Mouse (Mus musculus) hindbrain, embryonic 14.5 days (tissue): ENCODE results near the gene Arhgap17. TPM values are rescaled to one million over a fixed set of nuclear protein-coding genes. Genes with fewer than 3 reads are reported as not detected.

Source experiments
- ATAC-seq: fragments of 200-750 bp; cut with Nextera tagmentation; 2 replicates; pipeline ENCODE4 v1.8.0; 2017; ENCODE audit warnings: moderate number of reproducible peaks, mild to moderate bottlenecking, moderate TSS enrichment, moderate library complexity; ENCODE audit not compliant: low FRiP score
- DNase-seq: peaks from one replicate; pipeline ENCODE4 v3.0.0-alpha.2; 2015; ENCODE audit warnings: low spot score
- H3K27ac ChIP-seq: fragments of 300-500 bp; sonication (generic); 2 replicates; pipeline ENCODE4 v1.5.1; 2014; ENCODE audit warnings: mild to moderate bottlenecking, moderate library complexity
- H3K27me3 ChIP-seq: fragments of 300-500 bp; sonication (generic); 2 replicates; pipeline ENCODE4 v1.6.1; 2014; ENCODE audit warnings: mild to moderate bottlenecking, low read length, mixed read lengths; ENCODE audit not compliant: control insufficient read depth, insufficient read depth
- H3K36me3 ChIP-seq: fragments of 300-500 bp; sonication (generic); replicated peaks from 2 replicates; pipeline ENCODE4 v1.6.1; 2014; ENCODE audit not compliant: control insufficient read depth, insufficient read depth
- H3K4me1 ChIP-seq: fragments of 300-500 bp; sonication (generic); replicated peaks from 2 replicates; pipeline ENCODE4 v1.6.1; 2014; ENCODE audit warnings: antibody characterized with exemption, low read length, mixed read lengths; ENCODE audit not compliant: control insufficient read depth, insufficient read depth
- H3K4me2 ChIP-seq: fragments of 300-500 bp; sonication (generic); replicated peaks from 2 replicates; pipeline ENCODE4 v1.6.1; 2014; ENCODE audit warnings: mild to moderate bottlenecking, moderate library complexity
- H3K4me3 ChIP-seq: fragments of 300-500 bp; sonication (generic); replicated peaks from 2 replicates; pipeline ENCODE4 v1.5.1; 2014; ENCODE audit warnings: mild to moderate bottlenecking, low read length
- H3K9ac ChIP-seq: fragments of 300-500 bp; sonication (generic); 2 replicates; pipeline ENCODE4 v1.6.1; 2014
- H3K9me3 ChIP-seq: fragments of 300-500 bp; sonication (generic); 2 replicates; pipeline ENCODE4 v1.6.1; 2016; ENCODE audit warnings: low read length; ENCODE audit not compliant: control insufficient read depth
- WGBS: fragments of 180-500 bp; shearing (Covaris S2); extraction: QIAGEN DNeasy Blood & Tissue Kit; methylation state at CpG from one replicate; pipeline ENCODE4 v1.1.7; 2014; 5-methylcytosine and 5-hydroxymethylcytosine counted together
- polyA plus RNA-seq: library from polyadenylated mRNA; unstranded; fragments of >200 nt; fragmentation: Nextera tagmentation; extraction: Ambion mirVana; gene quantifications from 2 replicates; pipeline ENCODE4 v1.2.1, GENCODE M21; 2014

Arhgap17 gene
- polyA plus RNA-seq, 1 experiment from 2014 or later = 11.4 TPM

- no peaks in the 10 kb centered on the region for H3K36me3 ChIP-seq
- DNase-seq = no peak
- no peaks in the 10 kb centered on the region for H3K4me1 ChIP-seq
- H3K27ac ChIP-seq = no peak overlapping the region
- H3K9me3 ChIP-seq = no peaks in the 10 kb centered on the region
- no peak overlapping the region for H3K4me2 ChIP-seq
- no peak overlapping the region for H3K9ac ChIP-seq
- H3K27me3 ChIP-seq = no peaks in the 10 kb centered on the region
- ATAC-seq = no peak
- 63% methylated on average over 4 of the region's 4 CpGs for WGBS
- no peak overlapping the region for H3K4me3 ChIP-seq
Measured at GRCm38 (mm10) chr7:123246504-123247084, 123.1 kb downstream of the Arhgap17 start.

- ATAC-seq = no peak
- WGBS = 74% methylated on average over 1 of the region's 1 CpGs
Measured at GRCm38 (mm10) chr7:123244833-123245232, 124.9 kb downstream of the Arhgap17 start.

GRCm38 (mm10) chr7:123242241-123242640 is 127.5 kb downstream of the Arhgap17 start:
- Histone ChIP-seq H3K27ac (no peak overlapping the region), H3K9ac (no peak overlapping the region), H3K27me3 (no peaks in the 10 kb centered on the region), H3K4me2 (no peak overlapping the region), H3K36me3 (no peaks in the 10 kb centered on the region), H3K4me3 (no peak overlapping the region), H3K4me1 (peaks cover 9% of the 10 kb centered on the region; the same call in 1 of the 2 replicates), H3K9me3 (no peaks in the 10 kb centered on the region)
- 91% methylated on average over 7 of the region's 7 CpGs for WGBS
- ATAC-seq = no peak
- no peak for DNase-seq

More at GRCm38 (mm10) chr7:123244833-123245232, 124.9 kb downstream of the Arhgap17 start:
- Histone ChIP-seq H3K9me3 (no peaks in the 10 kb centered on the region), H3K27ac (no peak overlapping the region), H3K4me1 (no peaks in the 10 kb centered on the region), H3K4me2 (no peak overlapping the region), H3K9ac (no peak overlapping the region), H3K4me3 (no peak overlapping the region), H3K27me3 (no peaks in the 10 kb centered on the region), H3K36me3 (no peaks in the 10 kb centered on the region)
- DNase-seq = no peak

- no peak for DNase-seq
- ATAC-seq = no peak
- Histone ChIP-seq H3K27me3 (no peaks in the 10 kb centered on the region), H3K36me3 (no peaks in the 10 kb centered on the region), H3K4me1 (peaks cover 9% of the 10 kb centered on the region; the same call in 1 of the 2 replicates), H3K9ac (no peak overlapping the region), H3K4me3 (no peak overlapping the region), H3K27ac (no peak overlapping the region), H3K4me2 (no peak overlapping the region), H3K9me3 (no peaks in the 10 kb centered on the region)
- WGBS = 73% methylated on average over 6 of the region's 6 CpGs
Measured at GRCm38 (mm10) chr7:123240064-123240463, 129.7 kb downstream of the Arhgap17 start.

GRCm38 (mm10) chr7:123238621-123239020 is 131.1 kb downstream of the Arhgap17 start:
- DNase-seq = no peak
- WGBS = 52% methylated on average over 4 of the region's 4 CpGs

GRCm38 (mm10) chr7:123235449-123235848 is 134.3 kb downstream of the Arhgap17 start:
- H3K36me3 ChIP-seq = no peaks in the 10 kb centered on the region
- no peaks in the 10 kb centered on the region for H3K9me3 ChIP-seq
- 29% methylated on average over 4 of the region's 4 CpGs for WGBS
- H3K4me2 ChIP-seq = no peak overlapping the region
- no peak overlapping the region for H3K4me3 ChIP-seq
- no peak for ATAC-seq
- H3K9ac ChIP-seq = no peak overlapping the region
- H3K27ac ChIP-seq = no peak overlapping the region
- peaks cover 9% of the 10 kb centered on the region; the same call in 1 of the 2 replicates for H3K4me1 ChIP-seq
- no peaks in the 10 kb centered on the region for H3K27me3 ChIP-seq
- DNase-seq = no peak

More at GRCm38 (mm10) chr7:123238621-123239020, 131.1 kb downstream of the Arhgap17 start:
- H3K27me3 ChIP-seq = no peaks in the 10 kb centered on the region
- peaks cover 9% of the 10 kb centered on the region; the same call in 1 of the 2 replicates for H3K4me1 ChIP-seq
- H3K9ac ChIP-seq = no peak overlapping the region
- H3K27ac ChIP-seq = no peak overlapping the region; the same call in 1 of the 2 replicates
- H3K9me3 ChIP-seq = no peaks in the 10 kb centered on the region
- no peak overlapping the region for H3K4me2 ChIP-seq
- no peaks in the 10 kb centered on the region for H3K36me3 ChIP-seq
- no peak overlapping the region for H3K4me3 ChIP-seq
- ATAC-seq = peak; percentile 68

Other genes starting within 250 kb of the Arhgap17 start
- 37.3 and 52.0 TPM in 2 replicates for gene Tnrc6a, start 246.0 kb downstream of the Arhgap17 start, polyA plus RNA-seq
- gene Slc5a11, start 155.1 kb downstream of the Arhgap17 start, polyA plus RNA-seq = not detected in 2 replicates
- gene Lcmt1, start 131 bp downstream of the Arhgap17 start, polyA plus RNA-seq = 106 and 110 TPM in 2 replicates
- gene Aqp8, start 92.4 kb upstream of the Arhgap17 start, polyA plus RNA-seq = 0.14 TPM in 1 of 2 replicates, not detected in the other
- 15.4 and 16.9 TPM in 2 replicates for gene Zkscan2, start 130.5 kb upstream of the Arhgap17 start, polyA plus RNA-seq